Mouse (Mus musculus): ENCODE measurements around the gene Pi4kb. TPM values are rescaled to one million over a fixed set of nuclear protein-coding genes. Genes with fewer than 3 reads are reported as not detected.

Gene Pi4kb
- polyA plus RNA-seq, 1 experiment from 2014 or later = 22.1 TPM

DNA sequence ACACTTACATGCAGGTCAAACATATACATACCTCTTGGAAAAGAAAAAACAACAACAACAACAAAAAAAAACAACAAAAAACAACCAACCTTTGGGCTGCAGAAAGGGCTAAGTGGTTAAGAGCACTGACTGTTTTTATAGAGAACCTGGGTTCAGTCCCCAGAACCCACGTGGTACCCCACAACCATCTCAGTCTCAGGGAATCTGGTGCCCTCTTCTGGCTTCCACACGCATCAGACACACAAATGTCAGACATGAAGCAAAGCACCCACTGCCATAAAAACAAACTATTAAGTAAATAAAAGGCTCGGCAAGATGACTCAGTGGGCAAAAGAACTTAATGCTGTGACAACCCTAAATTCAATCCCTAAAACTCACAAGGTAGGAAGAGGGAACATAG, 55.4 kb downstream of the Pi4kb start:
- no peak overlapping the region for H3K27ac ChIP-seq (ENCODE audit: low read depth, low read length)
- WGBS = 82% methylated on average over 3 of the region's 3 CpGs
- no peak for ATAC-seq
- H3K9ac ChIP-seq (ENCODE audit: low read depth, low read length) = no peak overlapping the region
- H3K27me3 ChIP-seq (replicated peaks; ENCODE audit: control insufficient read depth, insufficient read depth, low read length) = no peaks in the 10 kb centered on the region
- no peak overlapping the region for H3K4me3 ChIP-seq (ENCODE audit: low read length)
- H3K4me1 ChIP-seq (ENCODE audit: control insufficient read depth, insufficient read depth, low read depth, low read length) = no peaks in the 10 kb centered on the region
- no peaks in the 10 kb centered on the region for H3K9me3 ChIP-seq (ENCODE audit: control insufficient read depth, low read length)
- H3K4me2 ChIP-seq (ENCODE audit: low read length) = no peak overlapping the region
- peaks cover 37% of the 10 kb centered on the region for H3K36me3 ChIP-seq (ENCODE audit: control insufficient read depth, insufficient read depth, low read length)

DNA sequence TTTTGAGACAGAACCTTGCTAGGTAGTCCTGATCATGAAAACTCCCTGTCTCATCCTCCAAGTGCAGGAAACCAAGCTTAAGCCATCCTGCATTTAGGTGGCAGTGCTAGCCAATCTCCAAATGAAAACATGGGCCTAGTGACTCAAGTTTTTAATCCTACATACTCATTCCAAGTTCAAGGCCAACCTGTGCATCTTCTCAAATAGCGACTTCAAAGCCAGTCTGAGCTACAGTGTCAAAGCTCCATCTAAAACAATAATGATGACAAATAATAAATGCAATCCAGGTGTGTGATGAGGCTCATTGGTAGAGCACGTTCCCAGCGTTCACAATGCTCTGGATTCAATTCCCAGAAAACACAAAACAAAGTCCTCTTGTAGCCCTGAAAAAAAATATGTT, 67.1 kb downstream of the Pi4kb start:
- H3K9me3 ChIP-seq (ENCODE audit: control insufficient read depth, low read length) = no peaks in the 10 kb centered on the region
- peak overlapping the region; percentile 91 for H3K9ac ChIP-seq (ENCODE audit: low read depth, low read length)
- peaks cover 10% of the 10 kb centered on the region for H3K4me1 ChIP-seq (ENCODE audit: control insufficient read depth, insufficient read depth, low read depth, low read length)
- WGBS = 11% methylated on average over 3 of the region's 3 CpGs
- H3K27me3 ChIP-seq (replicated peaks; ENCODE audit: control insufficient read depth, insufficient read depth, low read length) = no peaks in the 10 kb centered on the region; the same call in 1 of the 2 replicates
- H3K36me3 ChIP-seq (ENCODE audit: control insufficient read depth, insufficient read depth, low read length) = 0 out of 2 replicates have a peak, but pooled peaks cover 3% of the 10 kb centered on the region
- H3K27ac ChIP-seq (ENCODE audit: low read depth, low read length) = no peak overlapping the region
- H3K4me2 ChIP-seq (ENCODE audit: low read length) = peak overlapping the region; percentile 66
- no peak for ATAC-seq
- H3K4me3 ChIP-seq (ENCODE audit: low read length) = peak overlapping the region; percentile 92

DNA sequence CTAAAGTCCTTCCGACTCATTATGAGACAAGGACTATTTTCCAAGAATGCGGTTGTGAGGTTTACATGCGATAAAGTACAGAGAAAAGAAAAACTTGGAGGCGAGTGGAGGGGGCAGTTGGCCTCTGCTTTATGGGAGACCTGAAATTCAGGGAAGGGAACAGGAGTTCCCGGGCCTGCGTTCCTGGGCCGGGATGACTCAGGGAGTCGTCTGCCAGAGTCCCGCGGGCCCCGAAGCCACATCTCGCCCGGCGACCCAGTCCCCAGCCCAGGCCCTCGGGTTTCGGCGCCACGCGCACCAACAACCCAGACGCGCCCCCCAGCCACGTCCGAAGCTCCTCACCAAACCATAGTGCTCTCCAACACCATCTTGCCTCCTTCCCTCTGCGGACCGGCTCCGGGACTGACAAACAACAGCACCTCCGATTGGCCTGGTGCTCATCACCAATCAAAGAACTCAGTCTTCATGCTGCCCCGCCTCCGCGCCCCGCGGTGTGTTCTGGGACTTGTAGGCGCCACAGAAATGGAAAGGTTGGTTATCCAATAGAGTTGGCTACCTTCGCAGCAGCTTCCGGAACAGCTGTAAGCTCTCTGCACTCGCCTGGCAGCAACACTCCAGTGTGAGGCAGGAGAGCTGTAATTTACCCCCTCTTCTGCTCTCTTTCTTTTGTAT, 67.8 kb downstream of the Pi4kb start, which contains the start of gene Psmd4:
Gene Psmd4 (minus strand): TSS at position 449 of the 672 bp plus-strand sequence.
- Histone ChIP-seq H3K4me3 (ENCODE audit: low read length) (peak within 1 kb of the TSS; percentile 92), H3K9ac (ENCODE audit: low read depth, low read length) (peak within 1 kb of the TSS; percentile 91), H3K4me2 (ENCODE audit: low read length) (peak within 1 kb of the TSS; percentile 66), H3K36me3 (ENCODE audit: control insufficient read depth, insufficient read depth, low read length) (0 out of 2 replicates have a peak, but pooled peaks cover 3% of the 10 kb centered on the region), H3K27me3 (replicated peaks; ENCODE audit: control insufficient read depth, insufficient read depth, low read length) (no peaks in the 10 kb centered on the region; the same call in 1 of the 2 replicates), H3K27ac (ENCODE audit: low read depth, low read length) (peak within 1 kb of the TSS; percentile 75), H3K9me3 (ENCODE audit: control insufficient read depth, low read length) (no peaks in the 10 kb centered on the region), H3K4me1 (ENCODE audit: control insufficient read depth, insufficient read depth, low read depth, low read length) (peaks cover 10% of the 10 kb centered on the region)
- WGBS = under 1% methylated on average over 36 of the region's 36 CpGs
- ATAC-seq = peak; percentile 99

DNA sequence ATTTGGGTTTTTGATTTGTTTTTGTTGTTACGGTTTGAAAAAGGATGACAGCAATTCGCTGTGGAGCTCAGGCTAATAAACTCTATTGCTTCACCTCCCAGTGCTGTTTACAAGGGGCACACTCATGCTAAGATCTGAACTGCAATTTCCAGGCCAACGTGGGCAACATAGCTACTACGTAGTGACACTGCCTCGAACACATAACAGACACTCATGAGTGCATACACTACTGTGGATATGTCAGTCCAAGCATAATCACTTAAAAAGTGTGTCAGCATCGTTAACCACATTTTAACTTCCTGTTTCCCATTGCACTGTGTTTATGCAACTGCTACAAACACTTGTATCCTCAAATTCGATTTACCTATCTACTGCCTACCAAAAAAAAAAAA, 68.3 kb downstream of the Pi4kb start:
- H3K4me3 ChIP-seq (ENCODE audit: low read length) = peak overlapping the region; percentile 92
- no peaks in the 10 kb centered on the region; the same call in 1 of the 2 replicates for H3K27me3 ChIP-seq (replicated peaks; ENCODE audit: control insufficient read depth, insufficient read depth, low read length)
- ATAC-seq = peak; percentile 74
- peak overlapping the region; percentile 56 for H3K9ac ChIP-seq (ENCODE audit: low read depth, low read length)
- peak overlapping the region; percentile 62 for H3K27ac ChIP-seq (ENCODE audit: low read depth, low read length)
- 31% methylated on average over 7 of the region's 7 CpGs for WGBS
- 0 out of 2 replicates have a peak, but pooled peaks cover 3% of the 10 kb centered on the region for H3K36me3 ChIP-seq (ENCODE audit: control insufficient read depth, insufficient read depth, low read length)
- H3K4me2 ChIP-seq (ENCODE audit: low read length) = peak overlapping the region; percentile 65
- no peaks in the 10 kb centered on the region for H3K9me3 ChIP-seq (ENCODE audit: control insufficient read depth, low read length)
- H3K4me1 ChIP-seq (ENCODE audit: control insufficient read depth, insufficient read depth, low read depth, low read length) = peaks cover 10% of the 10 kb centered on the region

DNA sequence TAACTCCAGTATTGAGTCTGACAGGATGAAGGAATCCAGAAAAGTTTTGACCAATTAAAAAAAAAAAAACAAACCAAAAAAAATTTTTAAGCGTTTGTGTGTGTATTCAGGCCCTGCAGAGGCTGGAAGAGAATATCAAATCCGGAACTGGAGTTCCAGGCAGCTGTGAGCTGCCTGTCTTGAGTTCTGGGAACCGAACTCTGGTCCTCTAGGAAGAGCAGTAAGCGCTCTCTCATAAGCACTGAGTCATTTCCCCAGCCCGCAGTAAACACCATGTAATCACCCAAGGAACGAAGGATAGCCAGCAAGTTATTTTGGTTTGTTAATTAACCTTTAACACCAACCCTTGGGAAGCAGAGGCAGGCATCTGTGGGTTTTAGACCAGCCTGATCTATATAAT, 68.7 kb downstream of the Pi4kb start:
- Histone ChIP-seq H3K9ac (ENCODE audit: low read depth, low read length) (no peak overlapping the region), H3K36me3 (ENCODE audit: control insufficient read depth, insufficient read depth, low read length) (no peaks in the 10 kb centered on the region), H3K4me2 (ENCODE audit: low read length) (no peak overlapping the region), H3K4me3 (ENCODE audit: low read length) (no peak overlapping the region), H3K9me3 (ENCODE audit: control insufficient read depth, low read length) (no peaks in the 10 kb centered on the region), H3K27me3 (replicated peaks; ENCODE audit: control insufficient read depth, insufficient read depth, low read length) (no peaks in the 10 kb centered on the region; the same call in 1 of the 2 replicates), H3K27ac (ENCODE audit: low read depth, low read length) (no peak overlapping the region), H3K4me1 (ENCODE audit: control insufficient read depth, insufficient read depth, low read depth, low read length) (peaks cover 10% of the 10 kb centered on the region)
- WGBS = 79% methylated on average over 6 of the region's 6 CpGs
- no peak for ATAC-seq

DNA sequence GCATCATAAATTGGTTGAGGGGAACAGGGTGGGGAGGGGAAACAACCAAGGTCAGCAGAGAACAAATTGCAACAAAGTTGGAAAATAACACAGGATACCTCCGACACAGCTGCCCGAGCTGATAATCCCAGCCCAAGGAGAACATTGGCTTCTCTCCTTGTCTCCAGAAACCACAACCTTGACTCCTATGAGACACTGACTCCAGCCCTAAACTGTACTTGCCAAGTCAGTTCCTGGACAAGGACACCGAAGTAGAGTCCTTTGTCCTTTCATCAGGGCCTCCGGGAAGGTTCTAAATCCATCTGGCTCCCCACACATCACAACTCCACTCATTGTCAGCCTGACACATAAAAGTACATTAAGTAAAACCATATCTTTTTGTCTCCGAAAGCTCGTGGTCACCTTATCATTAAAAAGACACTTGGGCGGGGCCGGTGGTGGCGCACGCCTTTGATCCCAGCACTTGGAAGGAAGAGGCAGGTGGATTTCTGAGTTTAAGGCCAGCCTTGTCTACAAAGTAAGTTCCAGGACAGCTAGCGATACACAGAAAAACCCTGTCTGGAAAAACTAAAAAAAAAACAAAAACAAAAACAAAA, 72.0 kb downstream of the Pi4kb start:
- Histone ChIP-seq H3K27me3 (replicated peaks; ENCODE audit: control insufficient read depth, insufficient read depth, low read length) (no peaks in the 10 kb centered on the region; the same call in 1 of the 2 replicates), H3K4me3 (ENCODE audit: low read length) (no peak overlapping the region), H3K36me3 (ENCODE audit: control insufficient read depth, insufficient read depth, low read length) (no peaks in the 10 kb centered on the region)

DNA sequence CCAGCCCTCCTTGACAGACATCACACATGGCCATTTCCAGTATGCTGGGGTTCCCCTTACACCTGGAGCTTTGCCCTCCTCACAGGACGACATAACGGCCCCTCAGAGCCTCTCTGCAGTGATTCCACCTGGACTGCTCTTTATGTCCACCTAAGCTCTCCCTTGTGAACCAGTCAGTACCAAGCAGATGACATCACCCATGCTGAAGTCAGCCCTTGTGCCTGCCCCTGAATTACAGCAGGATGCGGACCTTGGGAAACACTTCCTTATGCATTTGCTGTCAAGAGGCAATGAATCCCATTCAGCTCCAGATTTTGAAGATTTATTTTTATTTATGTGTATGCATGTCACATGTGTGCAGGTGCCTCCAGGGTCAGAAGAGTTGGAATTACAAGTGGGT, 73.4 kb downstream of the Pi4kb start:
- Histone ChIP-seq H3K9me3 (ENCODE audit: control insufficient read depth, low read length) (no peaks in the 10 kb centered on the region), H3K9ac (ENCODE audit: low read depth, low read length) (no peak overlapping the region), H3K36me3 (ENCODE audit: control insufficient read depth, insufficient read depth, low read length) (no peaks in the 10 kb centered on the region), H3K27me3 (replicated peaks; ENCODE audit: control insufficient read depth, insufficient read depth, low read length) (no peaks in the 10 kb centered on the region; the same call in 1 of the 2 replicates), H3K4me1 (ENCODE audit: control insufficient read depth, insufficient read depth, low read depth, low read length) (peaks cover under 1% of the 10 kb centered on the region; the same call in 1 of the 2 replicates), H3K27ac (ENCODE audit: low read depth, low read length) (no peak overlapping the region), H3K4me2 (ENCODE audit: low read length) (no peak overlapping the region), H3K4me3 (ENCODE audit: low read length) (no peak overlapping the region)
- WGBS = 90% methylated on average over 3 of the region's 3 CpGs
- no peak for ATAC-seq

More for the DNA sequence above, 72.0 kb downstream of the Pi4kb start:
- ATAC-seq = no peak
- Histone ChIP-seq H3K4me2 (ENCODE audit: low read length) (no peak overlapping the region), H3K9ac (ENCODE audit: low read depth, low read length) (no peak overlapping the region), H3K27ac (ENCODE audit: low read depth, low read length) (no peak overlapping the region), H3K9me3 (ENCODE audit: control insufficient read depth, low read length) (no peaks in the 10 kb centered on the region), H3K4me1 (ENCODE audit: control insufficient read depth, insufficient read depth, low read depth, low read length) (peaks cover 5% of the 10 kb centered on the region)
- 87% methylated on average over 11 of the region's 11 CpGs for WGBS

DNA sequence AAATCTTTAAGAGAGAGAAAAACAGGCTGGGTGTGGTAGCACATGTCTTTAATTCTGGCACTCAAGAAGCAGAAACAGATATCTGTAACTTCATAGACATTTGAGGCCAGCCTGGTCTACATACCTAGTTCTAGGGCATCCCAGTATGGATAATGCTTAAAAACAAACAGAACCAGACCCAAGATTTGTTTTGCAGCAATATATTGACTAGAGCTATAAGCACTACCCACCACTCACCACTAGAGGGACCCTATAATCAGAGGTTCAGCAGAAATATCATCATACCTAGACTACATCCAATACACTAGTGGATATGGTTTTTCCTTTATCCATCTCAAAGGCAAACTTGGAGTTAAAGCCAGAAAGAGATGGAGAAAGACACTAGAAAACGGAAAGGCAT, 78.4 kb downstream of the Pi4kb start:
- peak; percentile 57; the same call in 1 of the 2 replicates for ATAC-seq
- no peak overlapping the region for H3K4me2 ChIP-seq (ENCODE audit: low read length)
- peaks cover 2% of the 10 kb centered on the region; the same call in 1 of the 2 replicates for H3K36me3 ChIP-seq (ENCODE audit: control insufficient read depth, insufficient read depth, low read length)
- H3K4me3 ChIP-seq (ENCODE audit: low read length) = no peak overlapping the region
- 62% methylated on average over 1 of the region's 1 CpGs for WGBS
- H3K27ac ChIP-seq (ENCODE audit: low read depth, low read length) = no peak overlapping the region
- no peak overlapping the region for H3K9ac ChIP-seq (ENCODE audit: low read depth, low read length)
- no peaks in the 10 kb centered on the region for H3K4me1 ChIP-seq (ENCODE audit: control insufficient read depth, insufficient read depth, low read depth, low read length)
- no peaks in the 10 kb centered on the region for H3K9me3 ChIP-seq (ENCODE audit: control insufficient read depth, low read length)
- no peaks in the 10 kb centered on the region for H3K27me3 ChIP-seq (replicated peaks; ENCODE audit: control insufficient read depth, insufficient read depth, low read length)

DNA sequence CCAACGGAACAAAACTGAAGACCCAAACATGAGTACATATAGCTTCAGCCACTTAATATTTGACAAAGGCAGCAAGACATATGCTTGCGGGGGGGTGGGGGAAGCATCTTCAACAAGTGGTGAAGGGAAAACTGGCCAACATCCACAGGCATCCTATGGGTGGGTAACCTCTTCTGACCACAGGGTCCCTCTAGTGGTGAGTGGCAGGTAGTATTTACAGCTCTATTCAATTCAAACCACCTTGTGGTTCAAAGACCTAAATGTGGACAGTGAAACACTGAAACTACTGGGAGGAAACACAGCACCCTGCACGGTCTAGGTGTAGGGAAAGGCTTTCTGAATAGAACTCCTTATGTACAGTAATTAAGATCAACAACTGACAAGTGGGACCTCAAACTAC, 79.2 kb downstream of the Pi4kb start:
- no peaks in the 10 kb centered on the region for H3K27me3 ChIP-seq (replicated peaks; ENCODE audit: control insufficient read depth, insufficient read depth, low read length)
- no peaks in the 10 kb centered on the region for H3K9me3 ChIP-seq (ENCODE audit: control insufficient read depth, low read length)
- no peaks in the 10 kb centered on the region for H3K4me1 ChIP-seq (ENCODE audit: control insufficient read depth, insufficient read depth, low read depth, low read length)
- H3K9ac ChIP-seq (ENCODE audit: low read depth, low read length) = no peak overlapping the region
- H3K4me2 ChIP-seq (ENCODE audit: low read length) = no peak overlapping the region
- WGBS = 42% methylated on average over 3 of the region's 3 CpGs
- H3K36me3 ChIP-seq (ENCODE audit: control insufficient read depth, insufficient read depth, low read length) = peaks cover 7% of the 10 kb centered on the region
- no peak overlapping the region for H3K4me3 ChIP-seq (ENCODE audit: low read length)
- peak; percentile 32; the same call in 1 of the 2 replicates for ATAC-seq
- H3K27ac ChIP-seq (ENCODE audit: low read depth, low read length) = no peak overlapping the region

Measured in hindbrain, embryonic 16.5 days (tissue).